Mouse (Mus musculus) effector memory CD4-positive, alpha-beta T cell, adult 5 months (primary cell): ENCODE data around the gene Olfr48. TPM values are rescaled to one million over a fixed set of nuclear protein-coding genes. Genes with fewer than 3 reads are reported as not detected.

Source experiments
- polyA plus RNA-seq: library from polyadenylated mRNA; unstranded; fragments of 100-300 nt; shearing (Covaris generic); gene quantifications from one replicate; pipeline ENCODE4 v1.2.1, GENCODE M21; 2017

Gene Olfr48
- polyA plus RNA-seq: not detected

DNA sequence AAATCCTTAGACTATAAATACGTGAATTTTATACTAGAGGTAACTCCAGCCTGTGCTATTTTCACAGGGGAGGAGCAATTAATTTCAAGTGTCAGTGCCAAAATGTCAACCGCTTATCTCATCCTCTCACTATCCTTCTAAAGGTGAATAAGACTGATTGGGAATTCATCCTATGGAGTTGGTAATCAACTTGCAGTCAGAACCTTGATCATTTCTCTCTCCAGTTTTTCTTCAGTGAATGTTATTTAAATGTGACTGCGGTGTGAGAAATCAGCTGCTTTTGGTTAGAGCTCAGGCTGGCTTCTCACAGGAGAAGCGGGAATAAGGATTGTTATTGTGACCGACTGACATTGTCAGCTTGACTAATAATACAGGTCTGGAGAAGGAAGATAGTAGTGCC, at the start of gene Olfr48:
Olfr48 (minus strand) TSS at position 101 of the 400 bp plus-strand sequence.

GRCm38 (mm10) chr2:89878137-89878536, 30.1 kb upstream of the Olfr48 start, which contains the start of gene Olfr1257:
Olfr1257 (plus strand) TSS chr2:89878437.

GRCm38 (mm10) chr2:89841455-89841854, 6.5 kb downstream of the Olfr48 start, which contains the start of gene Olfr1256:
Olfr1256 (minus strand) TSS chr2:89841555.

DNA sequence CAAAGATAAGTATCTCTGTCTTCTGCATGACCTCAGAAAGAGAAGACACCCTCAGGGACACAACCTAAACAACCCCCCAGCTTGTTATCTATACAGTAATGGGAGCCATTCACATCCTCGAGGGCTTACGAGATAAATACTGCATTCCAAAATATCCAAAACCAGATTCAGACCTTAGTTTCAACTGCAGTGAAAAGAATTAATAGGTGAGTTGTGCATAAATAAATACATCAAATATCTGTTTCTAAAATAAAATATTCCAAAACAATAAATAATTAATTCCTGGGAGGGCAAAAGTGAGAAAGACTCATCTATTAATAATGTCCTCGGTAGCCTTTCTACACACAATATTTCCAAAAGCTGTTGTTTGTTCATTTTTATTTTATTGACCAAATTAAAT, 36.3 kb downstream of the Olfr48 start, which contains the start of gene Olfr1255:
Olfr1255 (plus strand) TSS at position 301 of the 400 bp plus-strand sequence.

GRCm38 (mm10) chr2:89793519-89793918, 54.5 kb downstream of the Olfr48 start, which contains the start of gene Olfr1254:
Olfr1254 (minus strand) TSS chr2:89793619.

Other genes with a start within 250 kb of the Olfr48 start
- not detected for gene Olfr1247, start 234.1 kb downstream of the Olfr48 start, polyA plus RNA-seq
- gene Olfr1248, start 230.0 kb downstream of the Olfr48 start, polyA plus RNA-seq: not detected
- gene Olfr1249, start 213.2 kb downstream of the Olfr48 start, polyA plus RNA-seq: not detected
- not detected for gene Olfr1250, start 186.7 kb downstream of the Olfr48 start, polyA plus RNA-seq
- gene Olfr1251, start 176.3 kb downstream of the Olfr48 start, polyA plus RNA-seq: not detected
- gene Olfr1252, start 123.2 kb downstream of the Olfr48 start, polyA plus RNA-seq: not detected
- gene Olfr1253, start 91.1 kb downstream of the Olfr48 start, polyA plus RNA-seq: not detected
- not detected for gene Olfr1254, start 54.6 kb downstream of the Olfr48 start, polyA plus RNA-seq
- gene Olfr1255, start 36.2 kb downstream of the Olfr48 start, polyA plus RNA-seq: not detected
- gene Olfr1256, start 6.7 kb downstream of the Olfr48 start, polyA plus RNA-seq: not detected
- not detected for gene Olfr1257, start 30.2 kb upstream of the Olfr48 start, polyA plus RNA-seq
- gene Olfr1258, start 79.1 kb upstream of the Olfr48 start, polyA plus RNA-seq: 0.31 TPM
- not detected for gene Olfr1259, start 100.5 kb upstream of the Olfr48 start, polyA plus RNA-seq
- 0.09 TPM for gene Olfr1260, start 126.1 kb upstream of the Olfr48 start, polyA plus RNA-seq
- gene Olfr1261, start 143.0 kb upstream of the Olfr48 start, polyA plus RNA-seq: not detected
- gene Olfr1262, start 151.9 kb upstream of the Olfr48 start, polyA plus RNA-seq: not detected
- 0.09 TPM for gene Olfr1263, start 163.9 kb upstream of the Olfr48 start, polyA plus RNA-seq
- gene Olfr1264, start 177.4 kb upstream of the Olfr48 start, polyA plus RNA-seq: not detected
- 0.06 TPM for gene Olfr1265, start 187.1 kb upstream of the Olfr48 start, polyA plus RNA-seq
- not detected for gene Olfr140, start 215.4 kb upstream of the Olfr48 start, polyA plus RNA-seq